Mouse (Mus musculus) left cerebral cortex, adult 9 months (tissue): ENCODE measurements around the gene Nbas.

Experiments used
- DNase-seq, 2 experiments: peaks; one replicate each; pipeline ENCODE4 v3.0.0; 2022; ENCODE audit warnings: low spot score in 2 of 2

The Nbas gene

DNA sequence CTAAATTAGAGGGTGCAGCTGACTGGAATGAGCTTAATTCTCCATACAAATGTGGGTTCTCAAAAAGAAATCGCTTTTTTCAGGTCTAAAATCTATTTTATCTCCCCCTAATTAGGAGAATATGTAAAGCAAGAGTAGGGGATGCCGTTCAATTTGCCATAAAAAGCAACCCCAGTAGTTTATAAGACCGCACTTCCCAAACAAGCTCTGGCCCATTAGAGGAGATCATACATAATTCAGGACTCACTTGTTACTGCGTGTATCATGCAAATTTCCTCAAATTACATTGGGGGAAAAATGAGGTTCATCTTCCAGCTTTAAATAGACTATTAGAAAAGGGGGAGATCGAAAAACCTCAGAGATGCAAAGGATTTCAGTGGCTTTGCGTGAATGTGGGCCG is 346.7 kb downstream of the Nbas start:
- no peak for DNase-seq

DNA sequence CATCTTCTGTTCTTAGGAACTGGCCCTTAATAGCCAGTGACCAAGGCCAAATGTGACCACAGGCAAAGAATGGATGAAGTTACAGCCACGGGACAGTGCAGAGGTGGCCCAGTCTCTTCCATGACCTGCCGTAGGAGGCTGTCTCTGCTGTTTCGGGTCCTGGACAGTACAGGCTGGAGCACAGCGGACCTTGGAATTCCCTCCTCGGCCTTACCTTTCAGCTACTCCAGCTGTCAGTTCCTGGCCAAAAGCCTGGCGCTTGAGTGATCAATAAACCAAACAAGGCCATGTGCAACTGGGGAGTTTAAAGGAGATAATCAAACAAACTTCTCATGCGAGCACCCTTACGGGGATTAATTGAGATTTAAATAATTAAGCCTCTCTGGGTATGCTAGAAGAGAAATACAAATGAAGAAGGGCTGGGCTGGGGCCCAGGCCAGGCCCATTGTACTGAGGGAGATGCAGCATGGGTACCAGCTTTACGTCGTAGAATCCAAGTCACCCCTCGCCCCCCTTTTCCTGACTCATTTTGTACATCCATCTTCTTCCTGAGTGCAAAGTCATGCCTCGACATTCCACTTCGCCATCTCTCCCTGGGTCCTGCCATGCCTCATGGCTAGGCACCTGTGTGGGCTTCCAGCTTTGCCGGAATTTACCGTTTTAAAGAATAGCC is 353.4 kb downstream of the Nbas start:
- no peak for DNase-seq

DNA sequence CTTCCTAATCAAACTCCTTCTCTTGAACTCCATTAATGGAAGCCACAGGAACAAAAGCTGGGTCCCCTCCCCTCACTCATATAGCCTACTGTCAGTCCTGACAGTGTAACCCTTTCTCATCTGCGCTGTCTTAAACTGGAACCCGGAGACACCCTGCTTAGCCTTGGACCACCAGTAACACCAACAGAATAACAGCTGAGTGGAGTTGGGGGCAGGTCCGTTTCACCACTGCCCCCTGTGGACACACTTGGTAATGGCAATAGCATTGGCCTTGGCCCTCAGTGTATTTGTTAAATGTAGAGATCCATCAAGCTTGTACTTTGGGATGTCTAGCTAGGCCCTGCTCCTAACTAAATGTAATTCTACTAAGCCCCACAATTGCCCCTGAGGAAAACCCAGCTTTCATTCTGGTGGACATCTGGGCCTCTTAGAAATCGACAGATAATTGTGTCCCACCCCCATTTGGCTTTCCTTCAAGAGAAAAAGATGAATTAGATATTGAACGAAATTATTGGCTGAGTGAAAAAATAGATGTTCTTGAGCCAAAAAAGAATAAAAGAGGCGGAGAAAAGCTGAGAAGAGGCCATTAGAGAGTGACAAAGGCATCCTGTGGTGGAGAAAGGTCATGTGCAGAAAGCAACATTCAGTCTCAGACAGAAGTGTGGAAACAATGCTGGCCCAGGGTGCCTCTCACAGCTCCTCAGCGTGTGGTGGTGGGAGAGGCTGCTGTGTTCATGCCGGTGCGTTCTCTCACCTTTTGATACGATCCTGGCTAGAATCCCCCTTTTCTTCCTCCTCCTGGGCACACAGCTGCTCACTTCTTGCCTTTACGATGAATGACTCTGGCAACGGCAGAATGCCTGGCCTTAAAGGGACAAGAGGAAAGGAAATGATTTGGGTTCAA is 358.1 kb downstream of the Nbas start:
- no peak for DNase-seq
